Mouse (Mus musculus) erythroblast, embryonic 14.5 days (primary cell): ENCODE results near the gene Ly6g6d. TPM values are rescaled to one million over a fixed set of nuclear protein-coding genes. Genes with fewer than 3 reads are reported as not detected.

ENCODE experiments used
- H3K27me3 ChIP-seq: 2 replicates; pipeline ENCODE4 v1.6.1; 2012; ENCODE audit warnings: inconsistent platforms; ENCODE audit not compliant: control insufficient read depth
- H3K36me3 ChIP-seq: 2 replicates; pipeline ENCODE4 v1.6.1; 2012; ENCODE audit warnings: mild to moderate bottlenecking, inconsistent platforms; ENCODE audit not compliant: control insufficient read depth
- H3K4me1 ChIP-seq: 2 replicates; pipeline ENCODE4 v1.6.1; 2012; ENCODE audit warnings: inconsistent platforms; ENCODE audit not compliant: control insufficient read depth
- H3K4me3 ChIP-seq: replicated peaks from 2 replicates; pipeline ENCODE3; 2012; ENCODE audit warnings: moderate library complexity, mild to moderate bottlenecking, inconsistent platforms
- H3K9me3 ChIP-seq: 2 replicates; pipeline ENCODE4 v1.6.1; 2012; ENCODE audit warnings: low read length, inconsistent platforms, mixed read lengths; ENCODE audit not compliant: control insufficient read depth
- GATA1 ChIP-seq: IDR thresholded peaks from 2 replicates; pipeline ENCODE4 v1.6.1; 2012; ENCODE audit warnings: low read length, inconsistent platforms, mixed read lengths
- TAL1 ChIP-seq: IDR thresholded peaks from 3 replicates; pipeline ENCODE4 v1.6.1; 2012; ENCODE audit warnings: low read length, inconsistent platforms, mixed read lengths
- polyA plus RNA-seq: library from polyadenylated mRNA; stranded (reverse); fragments of >175 nt; gene quantifications from 2 replicates; pipeline ENCODE4 v1.2.3, GENCODE M21; 2012

Ly6g6d gene
- polyA plus RNA-seq, 1 experiment, result not detected

- Histone ChIP-seq H3K27me3 (peaks cover 13% of the 10 kb centered on the region), H3K9me3 (no peaks in the 10 kb centered on the region), H3K36me3 (peaks cover 58% of the 10 kb centered on the region), H3K4me3 (no peak overlapping the region), H3K4me1 (peaks cover 67% of the 10 kb centered on the region)
- TF ChIP-seq TAL1 (no peak), GATA1 (no peak)
Measured at GRCm38 (mm10) chr17:35057090-35057489, 20.8 kb downstream of the Ly6g6d start.

GRCm38 (mm10) chr17:35055691-35056495 lies 22.0 kb downstream of the Ly6g6d start:
- H3K27me3 ChIP-seq, result peaks cover 9% of the 10 kb centered on the region
- TF ChIP-seq TAL1 (no peak), GATA1 (no peak)
- no peaks in the 10 kb centered on the region for H3K9me3 ChIP-seq
- peaks cover 56% of the 10 kb centered on the region for H3K36me3 ChIP-seq
- peaks cover 70% of the 10 kb centered on the region for H3K4me1 ChIP-seq
- no peak overlapping the region for H3K4me3 ChIP-seq

- Histone ChIP-seq H3K9me3 (no peaks in the 10 kb centered on the region), H3K36me3 (peaks cover 42% of the 10 kb centered on the region), H3K4me1 (peaks cover 70% of the 10 kb centered on the region), H3K27me3 (no peaks in the 10 kb centered on the region), H3K4me3 (peak overlapping the region; percentile 82)
- TF ChIP-seq TAL1 (no peak), GATA1 (no peak)
Measured at GRCm38 (mm10) chr17:35052271-35052798, 25.5 kb downstream of the Ly6g6d start.

GRCm38 (mm10) chr17:35051156-35052086 lies 26.4 kb downstream of the Ly6g6d start:
- TF ChIP-seq TAL1 (no peak), GATA1 (no peak)
- Histone ChIP-seq H3K27me3 (no peaks in the 10 kb centered on the region), H3K36me3 (peaks cover 39% of the 10 kb centered on the region), H3K4me1 (peaks cover 77% of the 10 kb centered on the region), H3K9me3 (no peaks in the 10 kb centered on the region), H3K4me3 (peak overlapping the region; percentile 82)

GRCm38 (mm10) chr17:35050126-35050750 lies 27.6 kb downstream of the Ly6g6d start:
- H3K4me3 ChIP-seq, result peak overlapping the region; percentile 82
- peaks cover 28% of the 10 kb centered on the region for H3K36me3 ChIP-seq
- no peaks in the 10 kb centered on the region for H3K27me3 ChIP-seq
- no peaks in the 10 kb centered on the region for H3K9me3 ChIP-seq
- peaks cover 80% of the 10 kb centered on the region for H3K4me1 ChIP-seq
- no peak for TF ChIP-seq TAL1
- no peak for TF ChIP-seq GATA1

- Histone ChIP-seq H3K27me3 (no peaks in the 10 kb centered on the region), H3K9me3 (no peaks in the 10 kb centered on the region), H3K36me3 (peaks cover 23% of the 10 kb centered on the region), H3K4me3 (peak within 1 kb of the TSS; percentile 82), H3K4me1 (peaks cover 84% of the 10 kb centered on the region)
- no peak for TF ChIP-seq GATA1
- TF ChIP-seq TAL1, result no peak
Measured at GRCm38 (mm10) chr17:35049561-35050016, 28.3 kb downstream of the Ly6g6d start, which contains the start of gene Clic1. Clic1 (plus strand) TSS chr17:35049966.

GRCm38 (mm10) chr17:35048932-35049440 lies 28.9 kb downstream of the Ly6g6d start:
- Histone ChIP-seq H3K36me3 (peaks cover 18% of the 10 kb centered on the region), H3K9me3 (no peaks in the 10 kb centered on the region), H3K27me3 (no peaks in the 10 kb centered on the region), H3K4me3 (no peak overlapping the region), H3K4me1 (peaks cover 90% of the 10 kb centered on the region)
- TF ChIP-seq TAL1 (no peak), GATA1 (no peak)

- no peaks in the 10 kb centered on the region for H3K27me3 ChIP-seq
- H3K36me3 ChIP-seq, result peaks cover 13% of the 10 kb centered on the region
- H3K4me1 ChIP-seq, result peaks cover 94% of the 10 kb centered on the region
- peak overlapping the region; percentile 46 for H3K4me3 ChIP-seq
- TF ChIP-seq TAL1 (no peak), GATA1 (no peak)
- H3K9me3 ChIP-seq, result no peaks in the 10 kb centered on the region
Measured at GRCm38 (mm10) chr17:35048149-35048931, 29.5 kb downstream of the Ly6g6d start.
